Mouse (Mus musculus) hindbrain, embryonic 15.5 days (tissue): ENCODE measurements around the gene Fhl3. TPM values are rescaled to one million over a fixed set of nuclear protein-coding genes. Genes with fewer than 3 reads are reported as not detected.
A peak's percentile ranks its signal among the peaks of the same experiment; 100 is the strongest.
"Not testable (repeated sequence)": the region's sequence is repeated elsewhere in the genome, so short reads cannot be mapped to it uniquely, and the experiment has no call there.

Experiments used
- ATAC-seq: fragments of 200-750 bp; cut with Nextera tagmentation; 2 replicates; pipeline ENCODE4 v1.8.0; 2017; ENCODE audit warnings: low read depth, moderate number of reproducible peaks, moderate TSS enrichment; ENCODE audit not compliant: low FRiP score
- H3K27ac ChIP-seq: fragments of 300-500 bp; sonication (generic); replicated peaks from 2 replicates; pipeline ENCODE4 v1.5.1; 2015; ENCODE audit warnings: mild to moderate bottlenecking, inconsistent platforms
- H3K27me3 ChIP-seq: fragments of 300-500 bp; sonication (generic); 2 replicates; pipeline ENCODE4 v1.6.1; 2015; ENCODE audit warnings: control low read depth, inconsistent platforms
- H3K36me3 ChIP-seq: fragments of 300-500 bp; sonication (generic); 2 replicates; pipeline ENCODE4 v1.6.1; 2015; ENCODE audit warnings: control low read depth, inconsistent platforms
- H3K4me1 ChIP-seq: fragments of 300-500 bp; sonication (generic); replicated peaks from 2 replicates; pipeline ENCODE4 v1.6.1; 2015; ENCODE audit warnings: control low read depth, inconsistent platforms
- H3K4me2 ChIP-seq: fragments of 300-500 bp; sonication (generic); 2 replicates; pipeline ENCODE4 v1.6.1; 2015; ENCODE audit warnings: moderate library complexity, mild to moderate bottlenecking, inconsistent platforms
- H3K4me3 ChIP-seq: fragments of 300-500 bp; sonication (generic); 2 replicates; pipeline ENCODE4 v1.5.1; 2015; ENCODE audit warnings: mild to moderate bottlenecking, inconsistent platforms
- H3K9ac ChIP-seq: fragments of 300-500 bp; sonication (generic); 2 replicates; pipeline ENCODE4 v1.6.1; 2015; ENCODE audit warnings: inconsistent platforms
- H3K9me3 ChIP-seq: fragments of 300-500 bp; sonication (generic); 2 replicates; pipeline ENCODE4 v1.6.1; 2016; ENCODE audit warnings: control low read depth, inconsistent platforms
- WGBS: fragments of 180-500 bp; shearing (Covaris S2); methylation state at CpG from one replicate; pipeline ENCODE4 v1.1.7; 2015; 5-methylcytosine and 5-hydroxymethylcytosine counted together
- polyA plus RNA-seq: library from polyadenylated mRNA; unstranded; fragments of >200 nt; fragmentation: Nextera tagmentation; extraction: Ambion mirVana; gene quantifications from 2 replicates; pipeline ENCODE4 v1.2.1, GENCODE M21; 2015

The Fhl3 gene
- polyA plus RNA-seq, 1 experiment from 2014 or later = 1.6 TPM

GRCm38 (mm10) chr4:124704797-124705474, 4.4 kb downstream of the Fhl3 start:
- Histone ChIP-seq H3K4me3 (no peak overlapping the region), H3K27ac (peak overlapping the region; percentile 71), H3K36me3 (no peaks in the 10 kb centered on the region), H3K4me1 (peaks cover 49% of the 10 kb centered on the region), H3K9me3 (no peaks in the 10 kb centered on the region), H3K4me2 (peak overlapping the region; percentile 15; the same call in 1 of the 2 replicates), H3K9ac (no peak overlapping the region), H3K27me3 (peaks cover 17% of the 10 kb centered on the region)
- ATAC-seq = no peak
- WGBS = 20% methylated on average over 11 of the region's 11 CpGs

- H3K36me3 ChIP-seq = no peaks in the 10 kb centered on the region
- no peak overlapping the region for H3K9ac ChIP-seq
- H3K4me3 ChIP-seq = no peak overlapping the region
- H3K4me2 ChIP-seq = no peak overlapping the region
- peaks cover 22% of the 10 kb centered on the region for H3K27me3 ChIP-seq
- no peak for ATAC-seq
- H3K4me1 ChIP-seq = peaks cover 46% of the 10 kb centered on the region
- WGBS = 81% methylated on average over 23 of the region's 23 CpGs
- no peaks in the 10 kb centered on the region for H3K9me3 ChIP-seq
- no peak overlapping the region for H3K27ac ChIP-seq
Observed at GRCm38 (mm10) chr4:124705661-124706269, 5.3 kb downstream of the Fhl3 start.

GRCm38 (mm10) chr4:124707381-124708199, 7.1 kb downstream of the Fhl3 start:
- H3K4me2 ChIP-seq, H3K9me3 ChIP-seq, ATAC-seq, H3K36me3 ChIP-seq, H3K9ac ChIP-seq, H3K4me3 ChIP-seq, H3K27ac ChIP-seq: not testable (repeated sequence)
- H3K27me3 ChIP-seq = peaks cover 23% of the 10 kb centered on the region
- 91% methylated on average over 25 of the region's 25 CpGs for WGBS
- peaks cover 32% of the 10 kb centered on the region for H3K4me1 ChIP-seq

- H3K27ac ChIP-seq = 0 out of 2 replicates have a peak overlapping the region, but pooled peaks have one; percentile 51
Observed at GRCm38 (mm10) chr4:124708200-124708517, 7.7 kb downstream of the Fhl3 start.

GRCm38 (mm10) chr4:124708518-124709477, 8.3 kb downstream of the Fhl3 start:
- ATAC-seq = 0 out of 2 replicates have a peak, but pooled peaks have one; percentile 21
- peak overlapping the region; percentile 31 for H3K4me3 ChIP-seq
- 0 out of 2 replicates have a peak overlapping the region, but pooled peaks have one; percentile 34 for H3K9ac ChIP-seq
- peaks cover 21% of the 10 kb centered on the region for H3K27me3 ChIP-seq
- H3K4me1 ChIP-seq = peaks cover 32% of the 10 kb centered on the region
- peak overlapping the region; percentile 51; the same call in 1 of the 2 replicates for H3K27ac ChIP-seq
- H3K9me3 ChIP-seq = no peaks in the 10 kb centered on the region
- WGBS = 2% methylated on average over 41 of the region's 41 CpGs
- no peaks in the 10 kb centered on the region for H3K36me3 ChIP-seq
- H3K4me2 ChIP-seq = peak overlapping the region; percentile 60

More at GRCm38 (mm10) chr4:124708200-124708517, 7.7 kb downstream of the Fhl3 start:
- WGBS = 20% methylated on average over 1 of the region's 1 CpGs
- H3K27me3 ChIP-seq = peaks cover 23% of the 10 kb centered on the region
- ATAC-seq, H3K36me3 ChIP-seq, H3K9ac ChIP-seq, H3K9me3 ChIP-seq, H3K4me3 ChIP-seq: not testable (repeated sequence)
- peaks cover 32% of the 10 kb centered on the region for H3K4me1 ChIP-seq
- H3K4me2 ChIP-seq = peak overlapping the region; percentile 60; the same call in 1 of the 2 replicates

- WGBS = 2% methylated on average over 18 of the region's 18 CpGs
- Histone ChIP-seq H3K36me3 (no peaks in the 10 kb centered on the region), H3K27me3 (peaks cover 21% of the 10 kb centered on the region), H3K27ac (no peak overlapping the region; the same call in 1 of the 2 replicates), H3K9me3 (no peaks in the 10 kb centered on the region), H3K4me1 (peaks cover 26% of the 10 kb centered on the region), H3K9ac (0 out of 2 replicates have a peak overlapping the region, but pooled peaks have one; percentile 8), H3K4me2 (peak overlapping the region; percentile 43), H3K4me3 (peak overlapping the region; percentile 11; the same call in 1 of the 2 replicates)
- ATAC-seq = no peak
Observed at GRCm38 (mm10) chr4:124709961-124710446, 9.5 kb downstream of the Fhl3 start.

- Histone ChIP-seq H3K9ac (no peak overlapping the region), H3K27ac (no peak overlapping the region), H3K36me3 (0 out of 2 replicates have a peak, but pooled peaks cover 1% of the 10 kb centered on the region), H3K4me1 (peaks cover 29% of the 10 kb centered on the region), H3K9me3 (no peaks in the 10 kb centered on the region), H3K4me2 (no peak overlapping the region), H3K4me3 (no peak overlapping the region), H3K27me3 (peaks cover 21% of the 10 kb centered on the region)
- no peak for ATAC-seq
- WGBS = 10% methylated on average over 5 of the region's 5 CpGs
Observed at GRCm38 (mm10) chr4:124710776-124711291, 10.3 kb downstream of the Fhl3 start.

- no peak overlapping the region for H3K4me3 ChIP-seq
- H3K27ac ChIP-seq = no peak overlapping the region
- peaks cover 21% of the 10 kb centered on the region for H3K27me3 ChIP-seq
- no peak for ATAC-seq
- WGBS = 82% methylated on average over 6 of the region's 6 CpGs
- H3K9me3 ChIP-seq = no peaks in the 10 kb centered on the region
- H3K4me2 ChIP-seq = no peak overlapping the region
- no peak overlapping the region for H3K9ac ChIP-seq
- peaks cover 35% of the 10 kb centered on the region for H3K4me1 ChIP-seq
- peaks cover 9% of the 10 kb centered on the region; the same call in 1 of the 2 replicates for H3K36me3 ChIP-seq
Observed at GRCm38 (mm10) chr4:124712618-124713017, 12.1 kb downstream of the Fhl3 start.

- not testable (repeated sequence) for ATAC-seq, H3K9ac ChIP-seq, H3K27ac ChIP-seq, H3K4me3 ChIP-seq, H3K4me2 ChIP-seq, H3K9me3 ChIP-seq
- 75% methylated on average over 5 of the region's 5 CpGs for WGBS
- Histone ChIP-seq H3K27me3 (peaks cover 18% of the 10 kb centered on the region), H3K36me3 (peaks cover 21% of the 10 kb centered on the region), H3K4me1 (peaks cover 29% of the 10 kb centered on the region)
Observed at GRCm38 (mm10) chr4:124713850-124714249, 13.3 kb downstream of the Fhl3 start.

- under 1% methylated on average over 57 of the region's 57 CpGs for WGBS
- H3K4me1 ChIP-seq = peaks cover 24% of the 10 kb centered on the region
- peak within 1 kb of the TSS; percentile 84 for H3K4me2 ChIP-seq
- no peaks in the 10 kb centered on the region for H3K9me3 ChIP-seq
- ATAC-seq = peak; percentile 93
- H3K4me3 ChIP-seq = peak within 1 kb of the TSS; percentile 62
- peak within 1 kb of the TSS; percentile 62 for H3K9ac ChIP-seq
- H3K27ac ChIP-seq = peak within 1 kb of the TSS; percentile 67; the same call in 1 of the 2 replicates
- H3K36me3 ChIP-seq = peaks cover 31% of the 10 kb centered on the region
- H3K27me3 ChIP-seq = peaks cover 9% of the 10 kb centered on the region
Observed at GRCm38 (mm10) chr4:124714545-124715481, 14.3 kb downstream of the Fhl3 start, which contains the start of gene Sf3a3. Sf3a3 (plus strand) TSS chr4:124714776.
